Mouse (Mus musculus): ENCODE measurements around the gene A930004D18Rik.

DNA sequence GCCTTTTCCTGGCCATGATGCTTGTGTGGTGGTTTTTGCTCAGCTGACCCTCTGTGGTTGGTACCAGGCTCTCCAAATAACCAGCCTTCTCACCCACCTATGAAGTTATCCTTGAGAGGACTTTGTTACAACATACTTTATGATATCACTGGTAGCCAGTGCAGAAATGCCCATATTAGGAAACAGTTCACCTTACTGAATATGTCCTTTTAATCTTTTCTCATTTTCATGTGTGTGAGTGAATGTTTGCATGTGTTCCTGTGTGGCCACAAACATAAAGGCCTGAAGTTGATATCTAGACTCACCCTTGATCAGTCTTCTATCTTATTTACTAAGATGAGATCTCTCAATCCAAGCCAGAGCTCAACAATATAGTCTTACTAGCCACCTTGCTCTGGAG lies 40.7 kb downstream of the A930004D18Rik start, which contains the start of gene H2al2a:
- TF ChIP-seq POLR2A (IDR thresholded peaks at IDR 0.05; ENCODE audit: extremely low read depth, insufficient read depth, low read length) (no peak), CTCF (IDR thresholded peaks at IDR 0.05; ENCODE audit: low read depth, low read length) (no peak)

Data from liver, adult 2 months (tissue).